Mouse (Mus musculus) hematopoietic stem cell, adult 5-6 weeks (primary cell): ENCODE measurements at regions not wholly inside any gene's neighbourhood (a gene's known extent, or its start where the extent isn't known, plus 50 kb on each side); places are given as distances from the start of the nearest gene placed in this dataset.
A peak's percentile ranks its signal among the peaks of the same experiment; 100 is the strongest.

ENCODE experiments used
- ATAC-seq, 2 experiments: fragments of 125-278 bp in 1 of 2; replicated peaks in 1 of 2; 2 replicates each; pipeline ENCODE4 v1.8.0; 2016 to 2017; ENCODE audit warnings: inconsistent platforms in 2 of 2, mild to moderate bottlenecking in 2 of 2, moderate number of reproducible peaks in 2 of 2, low read depth in 1 of 2, moderate TSS enrichment in 1 of 2; ENCODE audit not compliant: low FRiP score in 2 of 2, poor library complexity in 2 of 2, severe bottlenecking in 2 of 2, insufficient read depth in 1 of 2, low TSS enrichment in 1 of 2

DNA sequence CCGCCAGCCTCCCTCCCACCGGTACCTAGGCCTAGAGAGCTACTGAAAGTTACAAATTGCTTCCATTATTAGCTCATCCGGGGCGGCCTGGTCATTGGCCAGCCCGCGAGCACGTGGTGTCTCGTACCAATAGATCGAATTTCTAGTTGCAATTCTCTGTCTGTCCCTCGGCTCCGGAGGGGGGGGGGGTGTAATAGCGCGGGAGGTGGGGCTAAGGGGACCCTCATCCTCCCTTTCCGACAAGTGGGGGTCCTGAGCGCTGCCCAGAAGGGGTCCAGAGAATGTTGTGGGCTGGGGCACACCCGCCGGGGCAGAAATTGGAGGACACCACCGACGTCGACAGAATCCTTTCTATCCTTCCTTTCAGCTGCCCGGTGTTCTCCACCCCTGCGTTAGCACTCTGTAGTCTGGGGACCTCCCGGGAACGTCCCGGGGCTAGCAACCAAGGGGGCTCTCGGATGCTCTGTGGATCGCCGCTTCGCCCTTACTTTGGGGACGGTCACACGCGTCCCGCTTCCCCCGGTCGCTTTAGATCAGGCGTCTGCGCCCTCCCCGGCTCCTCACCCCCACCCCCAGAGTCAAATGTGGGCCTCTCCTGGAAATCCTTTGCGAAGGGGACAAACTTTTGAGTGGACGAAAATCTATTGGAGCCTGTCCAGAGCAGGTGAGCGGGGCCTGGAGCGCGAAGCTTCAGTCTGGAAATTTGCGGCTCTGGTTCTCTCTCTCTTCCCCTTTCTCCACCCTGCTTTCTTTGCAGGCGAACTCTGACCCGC lies 64.6 kb downstream of the Smug1 start:
- no peak for ATAC-seq

DNA sequence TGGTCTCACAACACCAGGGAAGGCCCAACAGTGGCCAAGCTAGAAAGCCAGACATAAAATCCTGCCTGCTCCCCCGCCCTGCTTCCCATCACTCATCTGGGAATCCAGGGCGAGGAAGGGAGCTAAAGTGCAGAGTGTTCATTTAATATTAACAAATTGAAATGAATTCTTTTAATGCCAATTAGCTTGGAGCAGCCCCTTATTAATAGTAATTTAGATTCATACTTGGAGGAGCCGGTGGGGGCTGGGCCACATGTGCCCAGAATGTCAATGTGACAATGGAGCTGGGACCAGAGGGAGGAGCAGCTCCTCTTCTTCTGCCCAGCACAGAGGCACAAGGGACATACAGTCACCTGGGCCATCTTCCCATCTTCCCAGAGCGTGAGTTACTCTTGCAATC lies 66.8 kb downstream of the Smug1 start:
- ATAC-seq, result no peak

DNA sequence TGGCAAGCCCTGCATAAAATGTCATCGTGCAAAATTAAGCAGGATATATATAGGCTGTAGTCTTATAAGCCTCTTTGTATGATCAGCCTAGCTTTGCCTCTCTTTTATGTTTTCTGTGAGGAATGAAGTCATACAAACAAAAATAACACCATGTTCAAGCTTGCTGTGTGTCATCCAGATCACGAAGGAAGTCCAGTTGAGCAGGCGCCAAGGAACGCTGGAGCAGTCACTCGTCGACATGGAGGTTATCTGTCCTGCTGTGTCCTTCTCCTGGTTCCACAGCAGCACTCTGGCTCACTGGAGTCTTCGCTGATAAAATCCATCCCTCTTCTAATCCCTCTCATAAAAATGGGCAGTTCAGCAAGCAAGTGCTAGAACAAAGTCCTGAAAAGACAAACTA lies 72.4 kb downstream of the Smug1 start:
- no peak for ATAC-seq

DNA sequence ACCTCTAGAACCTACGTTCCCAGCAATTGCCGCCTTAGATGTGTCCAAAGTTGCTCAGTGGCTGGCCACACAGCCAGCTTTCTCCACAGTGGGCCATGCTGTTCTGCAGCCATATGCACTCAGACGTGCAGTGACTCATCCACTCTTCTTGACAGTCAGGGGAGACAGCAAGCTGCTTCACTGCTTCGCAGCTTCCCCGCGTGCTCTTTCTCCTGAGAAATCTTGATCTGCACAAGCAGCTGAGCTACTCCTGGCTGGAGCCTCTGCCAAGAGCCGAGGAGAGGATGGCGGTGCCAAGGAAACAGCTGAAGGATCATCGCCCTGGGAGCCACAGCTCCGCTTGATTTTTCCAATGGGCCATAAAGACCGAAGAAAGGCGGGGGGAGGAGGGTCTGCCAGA lies 73.2 kb downstream of the Smug1 start:
- no peak for ATAC-seq

DNA sequence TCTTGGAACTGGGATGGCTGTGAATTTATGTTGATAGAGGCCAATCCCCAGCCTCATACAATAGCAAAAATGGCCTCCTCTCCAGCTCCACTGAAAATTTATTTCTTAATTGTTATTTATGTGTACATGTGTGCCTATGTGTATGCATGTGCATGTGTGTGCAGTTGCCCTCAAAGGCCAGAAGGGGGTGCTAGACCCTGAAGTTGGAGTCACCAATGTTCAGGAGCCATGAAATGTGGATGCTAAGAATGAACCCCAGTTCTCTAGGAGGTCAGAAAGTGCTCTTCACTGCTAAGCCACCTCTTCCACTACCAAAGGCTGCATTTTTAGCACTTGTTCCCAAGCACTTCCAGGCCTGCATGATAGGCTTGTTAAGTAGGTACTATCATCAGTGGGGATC lies 73.8 kb downstream of the Hoxc4 start:
- no peak for ATAC-seq

DNA sequence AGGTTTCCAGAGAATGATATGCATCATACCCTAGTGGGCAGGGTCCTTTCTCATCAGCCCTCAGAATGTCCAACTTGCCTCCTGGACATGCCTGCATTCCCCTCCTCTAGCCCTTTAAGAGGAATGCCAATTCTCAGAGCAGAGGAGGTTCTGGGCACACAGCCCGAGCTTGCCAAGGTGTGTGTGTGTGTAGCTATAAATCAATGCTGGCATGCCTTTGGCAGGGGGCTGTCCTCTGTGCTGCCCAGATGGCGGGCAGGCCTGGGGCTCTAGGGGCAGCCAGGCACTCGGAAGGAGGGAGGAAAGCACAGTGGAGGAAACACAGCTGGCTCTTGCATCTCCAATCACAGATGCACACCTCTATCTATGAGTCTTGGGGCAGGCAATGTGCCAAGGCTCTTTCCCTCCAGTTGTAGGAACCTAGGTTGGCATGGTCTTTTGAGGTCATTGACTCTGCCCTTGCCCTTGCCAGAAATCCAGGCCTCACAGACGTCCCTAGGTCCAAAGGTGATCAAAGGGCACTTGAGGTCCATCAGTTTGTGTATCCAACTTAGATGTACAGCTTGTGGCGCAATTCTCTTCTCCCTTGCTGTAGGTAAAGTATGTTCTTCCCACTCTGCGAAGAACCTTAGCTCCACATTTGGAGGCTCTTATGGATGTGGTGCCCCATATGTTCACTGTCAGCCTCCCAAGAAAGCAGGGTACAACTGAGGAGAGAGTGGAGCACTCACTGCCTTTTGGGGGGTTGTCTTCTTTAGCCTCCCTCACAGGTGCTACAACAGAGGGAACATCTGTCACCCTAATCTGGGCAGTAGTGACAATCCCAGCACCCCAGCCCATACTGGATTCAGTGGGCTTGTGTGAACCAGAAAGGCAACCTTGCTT lies 71.8 kb downstream of the Hoxc4 start:
- ATAC-seq, result no peak

DNA sequence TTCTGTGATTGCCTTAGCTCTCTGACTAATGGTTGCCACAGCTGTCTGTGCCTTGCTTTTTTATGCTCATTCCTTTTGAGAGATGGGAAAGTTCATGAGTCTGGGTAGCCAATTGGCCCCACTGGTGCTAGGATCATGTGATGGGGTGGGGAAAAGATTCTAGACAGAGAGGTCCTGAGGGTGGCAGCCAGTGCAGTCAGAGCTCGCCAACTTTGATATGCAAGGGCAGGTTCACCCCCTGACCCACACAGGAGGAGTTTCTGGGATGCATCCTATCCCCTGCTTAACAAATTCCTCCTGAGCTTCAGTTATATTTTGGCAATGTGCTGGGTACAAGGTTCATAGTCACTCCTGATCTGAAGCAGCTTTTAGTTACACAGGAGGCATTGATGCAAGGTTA lies 71.1 kb downstream of the Hoxc4 start:
- no peak for ATAC-seq

DNA sequence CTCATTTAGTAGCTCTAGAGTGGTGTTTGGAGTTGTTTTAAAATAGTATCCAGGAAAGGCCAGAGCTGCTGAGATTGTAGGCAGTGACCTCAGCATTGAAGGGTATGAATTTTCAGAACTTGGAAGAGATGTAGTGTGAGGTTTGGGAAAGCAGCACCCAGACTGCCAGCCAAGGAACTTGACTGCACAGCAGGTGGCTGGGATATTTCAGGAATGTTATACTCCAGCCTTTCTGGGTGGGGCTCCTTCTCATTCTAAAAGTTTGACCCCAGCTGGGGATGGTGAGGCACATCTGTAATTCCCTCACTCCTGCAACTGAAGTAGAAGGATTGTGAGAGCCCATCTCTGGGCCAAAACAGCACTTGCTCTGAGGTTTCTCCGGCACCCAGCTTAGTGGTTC lies 70.7 kb downstream of the Hoxc4 start:
- ATAC-seq, result no peak

DNA sequence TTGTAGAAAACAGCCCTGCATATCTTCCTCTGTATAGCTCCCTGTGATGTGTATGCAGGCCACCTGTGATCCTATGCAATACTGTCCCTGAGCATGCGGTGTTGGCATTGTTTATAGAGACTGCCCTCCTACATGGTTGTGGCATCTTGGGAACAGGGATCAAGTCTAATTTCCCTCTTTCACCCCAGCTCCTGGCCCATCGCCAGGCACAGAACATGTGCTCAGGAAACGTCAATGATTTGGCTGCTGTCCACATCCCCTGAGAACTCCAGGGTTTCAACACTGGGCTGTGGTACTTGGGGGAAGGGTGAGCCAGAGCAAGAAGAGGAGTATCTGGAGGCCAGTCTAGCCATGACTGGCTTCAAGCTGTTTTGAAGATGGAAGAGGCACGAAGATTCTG lies 68.5 kb downstream of the Hoxc4 start:
- ATAC-seq, result peak in 1 of 2 experiments; percentile 41; a peak in 1 of 4 replicates

DNA sequence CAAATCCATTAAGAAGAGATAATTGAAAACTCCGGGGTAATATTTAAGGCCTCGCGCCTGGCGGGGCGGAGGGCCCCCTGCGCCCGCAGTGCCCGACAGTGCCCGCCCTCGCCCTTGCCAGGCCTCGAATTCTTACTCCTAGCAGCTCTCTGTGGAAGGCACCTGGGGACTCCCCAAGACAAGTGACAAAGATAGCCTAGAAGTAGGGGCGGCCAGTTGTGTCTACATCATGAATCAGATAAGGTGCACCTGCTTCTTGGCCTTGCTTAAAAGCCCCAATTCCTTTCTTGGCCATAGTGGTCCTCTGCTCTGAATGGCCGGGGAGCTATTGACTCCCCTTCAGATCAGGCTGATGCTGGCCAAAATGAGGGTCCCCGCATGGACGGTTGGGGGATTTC lies 67.9 kb downstream of the Hoxc4 start:
- ATAC-seq, result no peak
